Mouse (Mus musculus): ENCODE measurements at regions not wholly inside any gene's neighbourhood (a gene's known extent, or its start where the extent isn't known, plus 50 kb on each side); places are given as distances from the start of the nearest gene placed in this dataset.

GRCm38 (mm10) chr13:45319646-45320045 lies 69.9 kb upstream of the Mylip start:
- TF ChIP-seq CTCF (IDR thresholded peaks at IDR 0.05; ENCODE audit: control insufficient read depth, insufficient read depth, low read length) (no peak), POLR2A (IDR thresholded peaks at IDR 0.05; ENCODE audit: borderline replicate concordance, control insufficient read depth, low read depth, low read length) (no peak)
